Mouse (Mus musculus) brain, adult 2 months (tissue): ENCODE measurements at regions not wholly inside any gene's neighbourhood (a gene's known extent, or its start where the extent isn't known, plus 50 kb on each side); places are given as distances from the start of the nearest gene placed in this dataset.

Experiments
- DNase-seq: peaks from one replicate; pipeline ENCODE4 v3.0.0; 2011; ENCODE audit warnings: low read depth, low spot score

DNA sequence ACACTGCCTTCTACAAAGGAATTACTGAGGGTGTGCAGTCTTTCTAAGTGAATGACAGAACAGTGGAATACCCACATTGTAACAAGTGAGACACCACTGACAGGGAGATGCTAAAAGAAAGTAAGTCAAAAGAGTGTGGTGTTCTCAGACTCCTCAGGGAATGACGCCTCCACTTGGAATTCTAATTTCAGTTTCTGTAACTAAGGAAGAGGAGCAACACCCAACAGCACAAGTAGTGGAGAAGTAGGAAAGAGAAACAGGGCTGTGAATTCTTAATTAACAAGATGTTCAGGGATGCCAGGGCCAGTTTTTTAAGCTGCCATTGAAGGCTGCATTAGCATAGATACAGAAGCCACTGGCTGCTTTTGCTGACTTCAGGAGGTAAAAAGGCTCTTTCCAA lies 81.4 kb downstream of the Fscb start:
- DNase-seq: peak; percentile 74

DNA sequence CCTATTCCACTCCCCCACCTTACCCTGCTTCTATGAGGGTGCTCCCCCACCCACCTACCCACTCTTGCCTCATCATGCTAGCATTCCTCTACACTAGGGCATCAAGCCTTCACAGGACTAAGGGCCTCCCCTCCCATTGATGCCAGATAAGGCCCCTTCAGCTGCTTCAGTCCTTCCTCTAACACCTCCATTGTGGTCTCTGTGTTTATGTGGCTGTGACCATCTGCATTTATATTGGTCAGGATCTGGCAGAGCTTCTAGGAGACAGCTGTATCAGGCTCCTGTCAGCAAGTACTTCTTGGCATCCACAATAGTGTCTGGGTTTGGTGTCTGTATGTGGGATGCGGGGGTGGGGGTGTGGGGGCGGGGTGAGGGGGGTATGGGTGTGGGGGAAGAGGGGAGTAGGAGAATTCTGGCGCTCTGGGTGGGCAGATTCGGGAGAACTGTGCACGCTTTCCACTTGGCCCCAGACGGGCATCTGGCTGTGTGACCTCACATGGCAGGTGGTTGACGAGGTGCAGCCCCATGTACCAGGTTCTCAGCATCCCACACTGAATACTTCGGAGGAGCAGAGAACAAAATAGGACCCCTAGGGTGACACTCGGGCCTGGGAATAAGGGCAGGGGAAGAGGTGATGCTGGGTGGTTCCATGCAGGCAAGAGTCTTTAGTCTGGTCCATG lies 84.6 kb downstream of the Fscb start:
- no peak for DNase-seq

DNA sequence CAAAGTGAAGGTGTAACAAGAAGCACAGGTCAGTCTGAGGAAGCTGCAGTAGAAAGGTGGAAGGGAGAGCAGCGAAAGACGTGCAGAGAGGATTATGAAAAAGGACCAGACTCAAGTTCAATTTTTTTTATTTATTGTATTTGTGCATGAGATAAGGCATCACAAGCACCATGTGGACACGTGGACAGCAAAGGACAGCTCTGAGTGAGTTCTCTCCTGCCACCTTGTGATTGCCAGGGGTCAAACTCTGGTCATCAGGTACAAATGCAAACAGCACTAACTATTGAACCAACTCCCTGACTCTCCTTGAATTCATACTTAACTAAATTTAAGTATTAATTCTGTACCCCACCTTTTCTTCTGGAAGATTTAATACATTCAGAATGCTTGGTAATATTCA lies 109.5 kb downstream of the Fscb start:
- DNase-seq: no peak

DNA sequence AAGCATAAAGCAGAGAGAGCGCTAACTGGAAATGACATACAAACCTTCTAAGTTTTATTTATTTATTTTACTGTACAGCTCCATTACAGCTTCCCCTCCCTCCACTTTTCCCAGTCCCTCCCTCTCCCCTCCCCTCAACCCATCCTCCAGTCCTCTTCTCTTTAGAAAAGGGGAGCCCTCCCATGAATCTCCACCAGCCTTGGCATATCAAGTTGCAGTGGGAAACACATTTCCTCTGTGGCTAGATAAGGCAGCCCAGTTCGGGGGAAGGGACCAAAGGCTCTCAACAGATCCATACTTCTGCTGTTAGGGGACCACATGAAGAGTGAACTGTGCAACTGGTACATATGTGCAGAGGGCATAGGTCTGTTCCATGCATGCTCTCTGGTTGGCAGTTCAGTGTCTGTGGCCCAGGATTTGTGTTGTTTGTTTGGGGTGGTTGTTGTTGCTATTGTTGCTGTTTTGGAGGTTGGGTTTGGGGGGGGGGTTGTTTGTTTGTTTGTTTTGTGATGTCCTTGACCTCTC lies 112.8 kb downstream of the Fscb start:
- DNase-seq: no peak

DNA sequence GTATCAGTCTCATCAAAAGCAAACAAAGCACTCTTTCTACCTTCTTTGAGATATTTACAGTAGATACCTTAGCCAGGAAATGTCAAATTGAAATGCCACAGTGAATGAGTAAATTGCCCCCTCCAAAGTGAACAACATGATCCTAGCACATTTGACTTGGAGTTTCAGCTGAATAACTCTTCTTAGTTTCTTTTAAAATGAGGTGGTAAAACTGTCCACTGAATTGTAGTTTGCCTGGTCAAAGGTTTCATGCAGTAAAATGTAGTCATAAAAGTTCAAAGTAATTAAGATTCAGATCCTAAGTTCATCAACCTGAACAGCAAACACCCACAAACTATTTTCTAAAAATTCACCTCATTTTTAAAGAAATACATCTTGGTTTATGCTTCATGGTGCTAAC lies 113.8 kb downstream of the Fscb start:
- no peak for DNase-seq

DNA sequence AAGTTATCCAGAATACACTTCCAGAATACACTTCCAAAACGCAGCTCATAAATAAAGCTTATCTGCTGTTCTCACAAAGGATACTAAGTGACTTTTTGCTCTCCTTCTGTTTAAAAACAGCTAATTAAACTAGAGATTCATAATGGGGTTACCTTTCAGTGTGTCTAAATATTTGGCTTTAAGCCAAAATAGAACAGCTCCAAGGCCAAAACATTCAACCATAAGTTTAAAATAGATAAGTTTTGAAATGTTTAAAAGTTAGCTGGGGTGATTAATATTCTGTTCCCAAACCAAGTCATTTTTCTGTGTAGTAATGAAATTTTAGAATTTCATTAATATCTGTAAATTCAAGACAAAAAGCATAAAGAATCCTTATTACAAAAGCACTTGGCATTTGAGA lies 130.7 kb downstream of the Fscb start:
- no peak for DNase-seq

DNA sequence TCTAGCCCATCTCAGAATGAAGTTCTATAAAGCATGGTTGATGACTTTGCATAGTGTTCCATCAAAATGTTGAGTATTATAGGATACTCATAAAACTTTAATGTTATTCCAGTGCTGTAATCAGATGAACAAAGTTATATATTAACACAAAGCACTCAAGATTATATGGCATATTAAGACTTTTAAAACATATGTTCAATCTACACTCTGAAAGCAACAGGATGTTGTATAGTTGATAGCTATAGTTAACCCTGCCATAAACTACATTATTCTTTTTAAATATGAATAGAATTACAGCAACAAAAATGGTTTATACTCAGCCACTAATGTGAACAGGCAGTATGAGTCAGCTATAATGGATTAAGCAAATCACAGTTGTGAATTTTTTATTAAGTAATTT lies 139.3 kb downstream of the Fscb start:
- no peak for DNase-seq
